Mouse (Mus musculus) spleen, postnatal 10 days (tissue): ENCODE results near the gene Arhgap1.
"Not testable (repeated sequence)": the region's sequence is repeated elsewhere in the genome, so short reads cannot be mapped to it uniquely, and the experiment has no call there.

Experiments
- DNase-seq, 2 experiments: peaks; one replicate each; pipeline ENCODE4 v3.0.0; 2021 to 2022; ENCODE audit warnings: low spot score in 2 of 2

The Arhgap1 gene

GRCm38 (mm10) chr2:91649553-91650359 is at the start of gene Arhgap1, which contains the start of gene Zfp408:
TSS of gene Arhgap1 (plus strand) at chr2:91649860.
TSS of gene Zfp408 (minus strand) at chr2:91649791.
- peak; percentile 92 to 98 for DNase-seq

- no peak for DNase-seq
These were observed 49.2 kb upstream of the Arhgap1 start for GRCm38 (mm10) chr2:91600475-91600874.

GRCm38 (mm10) chr2:91602389-91602788 is 47.3 kb upstream of the Arhgap1 start:
- no peak for DNase-seq

GRCm38 (mm10) chr2:91609370-91609769 is 40.3 kb upstream of the Arhgap1 start:
- DNase-seq, result not testable (repeated sequence)

- DNase-seq, result no peak
These were observed 27.3 kb upstream of the Arhgap1 start for GRCm38 (mm10) chr2:91622356-91622755.

GRCm38 (mm10) chr2:91623366-91623765 is 26.3 kb upstream of the Arhgap1 start:
- not testable (repeated sequence) for DNase-seq

- DNase-seq, result no peak
These were observed 22.2 kb upstream of the Arhgap1 start for GRCm38 (mm10) chr2:91627486-91627885.

- DNase-seq, result no peak
These were observed 21.5 kb upstream of the Arhgap1 start for GRCm38 (mm10) chr2:91628171-91628570.

GRCm38 (mm10) chr2:91629682-91630081 is 20.0 kb upstream of the Arhgap1 start:
- no peak for DNase-seq

GRCm38 (mm10) chr2:91630384-91630783 is 19.3 kb upstream of the Arhgap1 start:
- no peak for DNase-seq

- DNase-seq, result no peak
These were observed 17.8 kb upstream of the Arhgap1 start for GRCm38 (mm10) chr2:91631826-91632225.

GRCm38 (mm10) chr2:91632316-91632715 is 17.3 kb upstream of the Arhgap1 start:
- DNase-seq, result no peak

GRCm38 (mm10) chr2:91633334-91633977 is 16.2 kb upstream of the Arhgap1 start:
- DNase-seq, result no peak

- peak in 1 of 2 experiments; percentile 34 for DNase-seq
These were observed 14.8 kb upstream of the Arhgap1 start for GRCm38 (mm10) chr2:91634841-91635240.

GRCm38 (mm10) chr2:91635486-91635885 is 14.2 kb upstream of the Arhgap1 start:
- DNase-seq, result no peak

- no peak for DNase-seq
These were observed 13.4 kb upstream of the Arhgap1 start, which contains the start of gene F2 for GRCm38 (mm10) chr2:91636229-91636628. TSS of gene F2 (minus strand) at chr2:91636414.

GRCm38 (mm10) chr2:91636727-91637338 is 12.8 kb upstream of the Arhgap1 start:
- DNase-seq, result no peak

- no peak for DNase-seq
These were observed 10.7 kb upstream of the Arhgap1 start for GRCm38 (mm10) chr2:91638931-91639330.

GRCm38 (mm10) chr2:91642825-91643415 is 6.7 kb upstream of the Arhgap1 start:
- no peak for DNase-seq

- DNase-seq, result no peak
These were observed 5.6 kb upstream of the Arhgap1 start for GRCm38 (mm10) chr2:91644021-91644420.

GRCm38 (mm10) chr2:91645354-91645753 is 4.3 kb upstream of the Arhgap1 start:
- DNase-seq, result no peak

- peak in 1 of 2 experiments; percentile 26 for DNase-seq
These were observed 3.8 kb upstream of the Arhgap1 start for GRCm38 (mm10) chr2:91645811-91646210.
